Mouse (Mus musculus): ENCODE data around the gene Cacfd1.
A peak's percentile ranks its signal among the peaks of the same experiment; 100 is the strongest.

Gene Cacfd1

DNA sequence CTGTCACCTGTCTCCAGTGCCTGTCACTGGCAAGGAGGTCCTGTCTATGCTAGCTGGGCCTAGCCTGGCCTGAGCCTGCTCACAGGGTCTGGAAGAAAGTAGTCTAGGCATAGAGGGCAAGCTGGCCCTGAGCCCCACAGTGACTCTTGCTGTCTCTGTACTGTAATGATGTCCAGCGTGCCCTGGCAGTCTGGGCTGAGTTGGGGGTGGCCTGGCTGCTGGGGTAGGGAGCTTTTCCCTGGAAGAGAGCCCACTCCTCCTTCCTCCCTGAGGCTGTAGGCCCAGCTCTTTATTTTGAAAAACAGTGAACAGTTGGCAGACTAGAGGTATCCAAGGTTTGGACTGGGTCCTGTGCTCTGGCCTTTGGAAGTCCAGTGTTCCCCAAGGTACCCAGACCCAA, 11.4 kb downstream of the Cacfd1 start:
- no peak overlapping the region for H3K4me3 ChIP-seq (replicated peaks; ENCODE audit: low read length)
- H3K36me3 ChIP-seq (ENCODE audit: insufficient read depth, low read length) = peaks cover 18% of the 10 kb centered on the region
- H3K27me3 ChIP-seq (ENCODE audit: insufficient read depth, low read length) = peaks cover 20% of the 10 kb centered on the region
- TF ChIP-seq CTCF (conservative IDR thresholded peaks at IDR 0.05; ENCODE audit: low read length) = no peak
- no peak for TF ChIP-seq POU5F1 (IDR thresholded peaks at IDR 0.05; ENCODE audit: borderline replicate concordance, low read length)
- TF ChIP-seq NANOG (IDR thresholded peaks at IDR 0.05; ENCODE audit: borderline replicate concordance, low read length) = no peak
- H3K9me3 ChIP-seq (ENCODE audit: low read length) = no peaks in the 10 kb centered on the region
- H3K4me1 ChIP-seq (replicated peaks; ENCODE audit: low read depth, low read length) = 0 out of 2 replicates have a peak, but pooled peaks cover 3% of the 10 kb centered on the region

DNA sequence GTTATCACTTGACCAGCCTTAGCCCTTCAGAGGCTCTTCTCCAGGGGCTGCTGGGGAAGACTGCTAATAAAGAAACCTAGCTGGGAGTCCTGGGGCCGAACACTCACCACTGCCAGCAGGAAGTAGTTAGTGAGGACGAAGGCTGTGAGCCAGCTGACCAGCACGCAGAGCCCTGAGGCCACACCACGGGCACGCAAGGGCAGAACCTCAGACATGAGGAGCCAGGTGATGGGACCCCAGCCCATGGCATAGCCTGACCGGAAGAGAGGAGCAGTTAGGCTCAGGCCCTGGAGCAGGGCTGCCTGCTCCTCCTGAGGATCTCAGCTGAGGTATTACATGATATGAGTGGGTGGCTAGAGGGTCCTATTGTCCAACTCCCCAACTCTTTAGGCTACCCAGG, 12.9 kb downstream of the Cacfd1 start:
- Histone ChIP-seq H3K36me3 (ENCODE audit: insufficient read depth, low read length) (peaks cover 12% of the 10 kb centered on the region), H3K27me3 (ENCODE audit: insufficient read depth, low read length) (peaks cover 36% of the 10 kb centered on the region)

DNA sequence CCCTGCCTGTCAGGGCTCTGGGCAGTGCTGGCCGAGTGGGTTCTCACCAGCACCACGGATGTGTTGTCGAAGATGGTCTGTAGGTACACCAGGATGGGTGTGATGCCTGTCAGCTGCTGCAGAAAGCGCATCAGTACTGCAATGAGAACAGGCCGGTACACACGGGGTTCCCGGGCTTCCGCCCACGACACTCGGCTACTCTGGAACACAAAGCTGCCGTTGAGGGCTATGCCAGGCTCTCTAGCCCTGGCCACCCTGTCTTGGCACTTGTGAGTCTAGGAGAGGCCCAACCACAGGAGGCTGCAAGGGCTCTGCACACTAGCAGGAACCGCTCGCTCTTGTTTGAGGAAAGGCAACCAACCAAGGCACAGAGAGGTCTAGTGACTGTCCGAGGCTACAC, 14.4 kb downstream of the Cacfd1 start:
- H3K9me3 ChIP-seq (ENCODE audit: low read length) = no peaks in the 10 kb centered on the region
- peaks cover 13% of the 10 kb centered on the region for H3K4me1 ChIP-seq (replicated peaks; ENCODE audit: low read depth, low read length)
- no peaks in the 10 kb centered on the region for H3K36me3 ChIP-seq (ENCODE audit: insufficient read depth, low read length)
- TF ChIP-seq NANOG (IDR thresholded peaks at IDR 0.05; ENCODE audit: borderline replicate concordance, low read length) (no peak), POU5F1 (IDR thresholded peaks at IDR 0.05; ENCODE audit: borderline replicate concordance, low read length) (no peak), CTCF (conservative IDR thresholded peaks at IDR 0.05; ENCODE audit: low read length) (no peak)
- H3K27me3 ChIP-seq (ENCODE audit: insufficient read depth, low read length) = peaks cover 49% of the 10 kb centered on the region
- no peak overlapping the region for H3K4me3 ChIP-seq (replicated peaks; ENCODE audit: low read length)

More for the DNA sequence above, 12.9 kb downstream of the Cacfd1 start:
- no peaks in the 10 kb centered on the region for H3K9me3 ChIP-seq (ENCODE audit: low read length)
- peaks cover 7% of the 10 kb centered on the region for H3K4me1 ChIP-seq (replicated peaks; ENCODE audit: low read depth, low read length)
- no peak overlapping the region for H3K4me3 ChIP-seq (replicated peaks; ENCODE audit: low read length)
- no peak for TF ChIP-seq CTCF (conservative IDR thresholded peaks at IDR 0.05; ENCODE audit: low read length)

DNA sequence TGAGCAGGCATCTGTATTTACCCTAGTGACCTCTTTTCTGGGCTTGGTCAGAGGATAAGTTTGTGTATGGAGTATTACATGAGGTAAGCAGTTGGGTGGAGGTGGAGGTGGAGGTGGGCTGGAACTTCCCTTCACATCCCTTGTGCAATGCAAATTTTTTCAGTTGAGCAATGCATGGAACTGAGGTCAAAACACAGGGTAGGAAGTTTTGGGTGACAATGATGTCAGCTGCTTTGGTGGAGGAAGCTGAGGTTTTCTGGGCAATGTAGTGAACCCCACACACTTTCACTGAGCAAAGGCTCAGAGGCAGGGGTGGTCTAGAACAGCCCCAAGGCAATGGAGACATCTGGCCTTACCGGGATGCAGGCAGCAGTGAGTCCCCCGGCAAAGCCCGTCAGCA, 15.8 kb downstream of the Cacfd1 start:
- no peak overlapping the region for H3K4me3 ChIP-seq (replicated peaks; ENCODE audit: low read length)
- no peaks in the 10 kb centered on the region for H3K9me3 ChIP-seq (ENCODE audit: low read length)
- H3K36me3 ChIP-seq (ENCODE audit: insufficient read depth, low read length) = no peaks in the 10 kb centered on the region
- TF ChIP-seq POU5F1 (IDR thresholded peaks at IDR 0.05; ENCODE audit: borderline replicate concordance, low read length) = no peak
- TF ChIP-seq CTCF (conservative IDR thresholded peaks at IDR 0.05; ENCODE audit: low read length) = no peak
- no peak for TF ChIP-seq NANOG (IDR thresholded peaks at IDR 0.05; ENCODE audit: borderline replicate concordance, low read length)
- peaks cover 13% of the 10 kb centered on the region for H3K4me1 ChIP-seq (replicated peaks; ENCODE audit: low read depth, low read length)
- peaks cover 60% of the 10 kb centered on the region for H3K27me3 ChIP-seq (ENCODE audit: insufficient read depth, low read length)

DNA sequence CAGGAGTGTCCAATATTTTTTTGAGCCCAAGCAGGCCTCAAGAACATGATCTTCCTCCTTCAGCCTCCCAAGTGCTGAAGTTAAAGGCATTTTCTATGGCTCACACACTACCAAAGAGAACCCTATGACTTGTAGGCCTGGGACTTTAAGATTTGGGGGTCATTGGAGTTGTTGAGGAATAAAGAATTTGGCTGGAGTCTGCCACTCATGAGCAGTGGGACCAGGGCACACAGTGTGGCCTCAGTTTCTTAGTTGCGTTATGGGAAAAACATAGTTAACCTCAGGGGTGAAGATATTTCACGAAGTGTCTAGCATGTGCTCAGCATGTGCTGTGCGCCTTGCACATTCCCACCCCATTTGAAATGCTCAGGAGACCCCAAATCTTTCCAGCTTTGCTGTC, 16.6 kb downstream of the Cacfd1 start:
- no peaks in the 10 kb centered on the region for H3K9me3 ChIP-seq (ENCODE audit: low read length)
- H3K36me3 ChIP-seq (ENCODE audit: insufficient read depth, low read length) = no peaks in the 10 kb centered on the region
- H3K27me3 ChIP-seq (ENCODE audit: insufficient read depth, low read length) = peaks cover 62% of the 10 kb centered on the region
- H3K4me3 ChIP-seq (replicated peaks; ENCODE audit: low read length) = no peak overlapping the region
- TF ChIP-seq POU5F1 (IDR thresholded peaks at IDR 0.05; ENCODE audit: borderline replicate concordance, low read length) (no peak), NANOG (IDR thresholded peaks at IDR 0.05; ENCODE audit: borderline replicate concordance, low read length) (no peak)
- peaks cover 13% of the 10 kb centered on the region for H3K4me1 ChIP-seq (replicated peaks; ENCODE audit: low read depth, low read length)

DNA sequence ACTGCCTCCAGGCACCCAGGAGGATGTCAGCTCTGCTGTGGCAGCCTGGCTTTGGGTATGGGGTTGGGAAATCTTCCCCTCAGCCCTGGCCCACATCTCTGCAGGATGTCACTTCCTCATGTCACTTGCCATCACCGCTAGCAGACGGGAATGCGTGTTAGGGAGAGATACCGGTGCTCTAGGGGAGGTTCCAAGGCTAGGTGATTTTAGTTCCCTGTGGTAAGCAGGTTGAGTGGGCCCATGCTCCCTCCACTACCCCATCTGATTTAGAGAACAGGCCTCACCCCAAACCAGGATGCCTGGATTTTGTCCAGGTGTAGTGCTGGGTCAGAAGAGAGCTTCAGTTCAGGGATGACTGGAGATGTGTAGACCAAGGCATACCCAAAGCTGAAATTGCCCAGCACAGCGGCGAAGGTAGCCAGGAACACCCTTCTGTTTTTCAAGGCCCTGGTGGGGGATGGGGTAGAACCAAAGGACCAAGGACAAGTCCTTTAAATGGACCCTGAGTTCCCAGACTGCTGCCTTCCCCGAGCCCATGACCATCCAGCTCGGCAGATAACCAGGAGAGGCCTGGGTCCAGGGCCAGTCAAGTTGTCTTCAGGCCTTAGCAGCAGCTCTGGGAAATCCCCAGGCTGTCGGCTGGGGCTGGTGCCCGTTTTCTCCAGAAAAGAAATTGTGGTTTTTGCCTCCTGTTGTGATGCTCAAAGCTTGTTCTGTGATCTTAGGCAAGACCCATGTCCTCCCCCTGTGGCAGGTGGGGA, 17.3 kb downstream of the Cacfd1 start:
- TF ChIP-seq POU5F1 (IDR thresholded peaks at IDR 0.05; ENCODE audit: borderline replicate concordance, low read length) (no peak), CTCF (conservative IDR thresholded peaks at IDR 0.05; ENCODE audit: low read length) (no peak), NANOG (IDR thresholded peaks at IDR 0.05; ENCODE audit: borderline replicate concordance, low read length) (no peak)
- H3K4me3 ChIP-seq (replicated peaks; ENCODE audit: low read length) = peak overlapping the region; percentile 57; the same call in 1 of the 2 replicates
- peaks cover 15% of the 10 kb centered on the region for H3K4me1 ChIP-seq (replicated peaks; ENCODE audit: low read depth, low read length)
- H3K36me3 ChIP-seq (ENCODE audit: insufficient read depth, low read length) = no peaks in the 10 kb centered on the region
- peaks cover 62% of the 10 kb centered on the region for H3K27me3 ChIP-seq (ENCODE audit: insufficient read depth, low read length)
- no peaks in the 10 kb centered on the region for H3K9me3 ChIP-seq (ENCODE audit: low read length)

DNA sequence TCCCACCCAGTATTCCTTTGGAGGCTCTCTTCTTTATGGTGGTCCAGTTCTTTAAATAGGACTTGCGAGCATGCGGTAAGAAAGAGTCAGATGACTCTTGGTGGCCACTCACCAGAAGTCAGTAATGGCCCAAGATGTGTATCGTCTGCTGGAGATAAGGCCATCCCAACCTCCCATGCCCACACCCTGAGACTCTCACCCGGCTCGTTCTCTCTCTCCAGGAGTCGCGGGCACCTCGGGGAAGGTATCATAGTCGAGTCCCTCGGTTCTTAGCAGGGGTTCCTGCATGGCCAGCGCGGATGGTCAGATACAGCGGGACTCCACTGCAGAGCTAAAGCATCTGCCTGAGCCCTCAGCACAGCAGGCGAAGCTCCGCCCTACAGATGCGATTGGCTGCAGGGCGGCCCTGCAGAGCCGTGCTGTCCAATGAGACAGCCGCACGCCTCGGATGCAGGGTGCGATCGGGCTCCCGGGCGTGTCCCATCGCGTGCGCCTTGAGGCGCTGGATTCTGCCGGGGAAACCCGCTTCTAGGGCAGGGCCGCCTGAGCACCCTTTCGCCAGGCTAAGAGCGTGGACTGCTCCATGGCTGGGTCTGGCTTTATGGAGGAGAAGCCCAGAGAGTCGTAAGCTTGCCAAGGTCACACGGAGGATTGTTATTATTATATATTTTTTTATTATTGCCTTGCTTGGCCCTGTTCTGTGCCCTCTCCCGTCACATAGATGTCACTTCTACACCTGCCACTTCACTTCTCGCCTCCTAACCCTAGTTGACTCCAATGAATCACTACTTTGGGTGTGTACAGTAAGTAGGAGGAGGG, 18.1 kb downstream of the Cacfd1 start, which contains the start of gene Slc2a6:
Slc2a6 (minus strand) TSS at position 381 of the 819 bp plus-strand sequence.
- Histone ChIP-seq H3K9me3 (ENCODE audit: low read length) (no peaks in the 10 kb centered on the region), H3K36me3 (ENCODE audit: insufficient read depth, low read length) (no peaks in the 10 kb centered on the region), H3K27me3 (ENCODE audit: insufficient read depth, low read length) (peaks cover 62% of the 10 kb centered on the region), H3K4me1 (replicated peaks; ENCODE audit: low read depth, low read length) (peaks cover 17% of the 10 kb centered on the region), H3K4me3 (replicated peaks; ENCODE audit: low read length) (peak within 1 kb of the TSS; percentile 57)
- TF ChIP-seq CTCF (conservative IDR thresholded peaks at IDR 0.05; ENCODE audit: low read length) (no peak), NANOG (IDR thresholded peaks at IDR 0.05; ENCODE audit: borderline replicate concordance, low read length) (no peak), POU5F1 (IDR thresholded peaks at IDR 0.05; ENCODE audit: borderline replicate concordance, low read length) (no peak)

DNA sequence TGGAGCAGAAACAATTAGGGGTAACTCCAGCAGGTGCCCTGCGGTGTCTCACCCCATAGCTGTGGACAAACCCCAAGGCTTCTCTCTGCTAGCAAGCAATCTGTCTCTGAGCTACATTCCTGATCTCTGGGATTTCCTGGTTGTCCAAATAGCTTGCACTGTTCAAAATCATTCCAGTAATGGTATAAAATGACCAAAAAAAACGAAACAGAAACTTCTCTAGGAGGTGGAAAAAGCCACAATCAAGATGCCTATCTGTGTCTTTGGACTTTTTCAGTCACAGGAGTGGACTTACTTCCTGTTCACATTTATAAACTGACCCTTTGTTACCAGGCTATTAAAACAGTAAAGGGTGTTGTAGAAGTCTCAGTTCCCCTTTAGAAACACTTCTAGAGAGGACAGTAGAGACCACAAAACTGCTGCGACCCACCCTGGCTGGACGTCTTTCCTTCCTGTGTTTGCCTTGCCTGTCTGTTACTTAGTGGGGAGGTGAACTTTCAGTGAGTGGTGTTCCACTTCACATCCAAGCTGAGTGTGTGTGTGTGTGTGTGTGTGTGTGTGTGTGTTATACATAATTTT, 18.8 kb downstream of the Cacfd1 start:
- Histone ChIP-seq H3K27me3 (ENCODE audit: insufficient read depth, low read length) (peaks cover 62% of the 10 kb centered on the region), H3K36me3 (ENCODE audit: insufficient read depth, low read length) (no peaks in the 10 kb centered on the region), H3K9me3 (ENCODE audit: low read length) (no peaks in the 10 kb centered on the region), H3K4me1 (replicated peaks; ENCODE audit: low read depth, low read length) (peaks cover 17% of the 10 kb centered on the region), H3K4me3 (replicated peaks; ENCODE audit: low read length) (peak overlapping the region; percentile 57; the same call in 1 of the 2 replicates)
- TF ChIP-seq CTCF (conservative IDR thresholded peaks at IDR 0.05; ENCODE audit: low read length) (no peak), POU5F1 (IDR thresholded peaks at IDR 0.05; ENCODE audit: borderline replicate concordance, low read length) (no peak), NANOG (IDR thresholded peaks at IDR 0.05; ENCODE audit: borderline replicate concordance, low read length) (no peak)

Data from E14TG2a.4 (cell line).